Mouse (Mus musculus): Measurements from ENCODE around the gene Theg. TPM values are rescaled to one million over a fixed set of nuclear protein-coding genes. Genes with fewer than 3 reads are reported as not detected.

The Theg gene
- polyA plus RNA-seq, 1 experiment from 2014 or later: not detected

DNA sequence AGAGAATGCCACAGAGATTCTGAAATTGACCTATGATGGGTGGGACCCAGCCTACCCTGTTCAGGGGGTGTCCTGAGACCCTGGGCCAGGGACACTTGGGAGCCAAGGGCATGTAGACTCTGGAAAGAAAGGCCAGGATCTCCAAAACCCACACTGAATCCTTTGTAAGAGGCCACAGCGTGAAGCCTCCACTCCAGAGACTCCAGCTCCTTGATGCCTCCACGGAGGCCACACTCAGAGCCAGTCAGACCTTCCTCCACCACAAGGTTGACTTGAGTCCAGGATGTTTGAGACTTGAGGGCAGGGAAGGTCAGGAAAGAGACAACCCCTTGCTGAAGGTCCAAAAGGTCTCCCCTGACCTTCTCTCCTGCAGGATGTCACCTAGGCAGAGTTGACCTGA lies 52.7 kb downstream of the Theg start:
- Histone ChIP-seq H3K4me3 (ENCODE audit: low read length) (no peak overlapping the region), H3K9ac (replicated peaks; ENCODE audit: low read length) (no peak overlapping the region), H3K27me3 (ENCODE audit: insufficient read depth, low read length) (no peaks in the 10 kb centered on the region), H3K36me3 (ENCODE audit: insufficient read depth, low read length) (peaks cover 8% of the 10 kb centered on the region; the same call in 1 of the 2 replicates), H3K9me3 (ENCODE audit: low read length) (no peaks in the 10 kb centered on the region), H3K4me2 (replicated peaks; ENCODE audit: low read depth, low read length) (no peak overlapping the region), H3K27ac (ENCODE audit: low read length) (no peak overlapping the region), H3K4me1 (ENCODE audit: insufficient read depth, low read length) (peaks cover 10% of the 10 kb centered on the region; the same call in 1 of the 2 replicates)
- ATAC-seq (ENCODE audit: low FRiP score, low TSS enrichment): no peak
- 81% methylated on average over 2 of the region's 2 CpGs for WGBS

DNA sequence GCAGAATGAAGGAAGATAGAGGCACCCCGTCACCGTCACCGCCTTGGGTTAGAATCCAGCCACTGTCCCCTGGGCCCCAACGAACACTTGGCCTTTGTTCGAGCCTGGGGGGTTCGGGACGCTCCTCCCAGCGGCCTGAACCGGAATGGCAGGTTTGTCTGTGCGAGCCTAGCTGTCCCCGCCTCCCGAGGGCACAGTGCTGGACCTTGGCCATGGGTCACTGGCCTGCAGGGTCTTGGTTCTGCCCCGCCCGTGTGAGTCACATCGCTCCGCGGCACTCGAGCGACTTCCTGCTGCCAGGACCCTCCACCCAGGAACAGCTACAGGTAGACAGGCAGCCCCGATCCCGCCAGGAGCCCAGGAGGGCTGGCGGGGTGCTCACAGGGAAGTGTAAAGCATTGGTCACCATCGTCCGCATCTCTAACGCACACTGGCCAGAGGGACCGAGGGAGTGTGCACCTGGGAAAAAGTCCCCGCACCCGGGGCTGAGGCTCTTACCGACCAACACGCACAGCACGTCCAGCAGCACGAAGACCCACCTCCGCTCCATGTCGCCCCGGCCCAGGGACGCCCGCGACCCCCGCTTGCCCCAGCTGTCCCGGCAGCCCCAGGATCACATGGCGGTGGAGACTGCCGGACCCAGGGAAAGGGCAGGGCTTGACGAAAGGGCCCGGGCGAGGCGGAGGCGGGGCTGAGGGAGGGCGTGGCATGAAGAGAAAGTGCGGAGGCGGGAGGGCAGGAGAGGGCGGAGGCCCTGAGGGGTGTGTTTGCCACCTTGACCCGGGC lies 53.8 kb downstream of the Theg start, which contains the start of gene Plpp2:
Plpp2 (minus strand) TSS at position 671 of the 786 bp plus-strand sequence.
- ATAC-seq (ENCODE audit: low FRiP score, low TSS enrichment): peak; percentile 88
- Histone ChIP-seq H3K9ac (replicated peaks; ENCODE audit: low read length) (peak within 1 kb of the TSS; percentile 73), H3K27me3 (ENCODE audit: insufficient read depth, low read length) (no peaks in the 10 kb centered on the region), H3K36me3 (ENCODE audit: insufficient read depth, low read length) (peaks cover 3% of the 10 kb centered on the region; the same call in 1 of the 2 replicates), H3K4me1 (ENCODE audit: insufficient read depth, low read length) (peaks cover 8% of the 10 kb centered on the region; the same call in 1 of the 2 replicates), H3K27ac (ENCODE audit: low read length) (peak within 1 kb of the TSS; percentile 87), H3K4me3 (ENCODE audit: low read length) (peak within 1 kb of the TSS; percentile 66), H3K4me2 (replicated peaks; ENCODE audit: low read depth, low read length) (peak within 1 kb of the TSS; percentile 92), H3K9me3 (ENCODE audit: low read length) (no peaks in the 10 kb centered on the region)
- WGBS: under 1% methylated on average over 50 of the region's 52 CpGs

DNA sequence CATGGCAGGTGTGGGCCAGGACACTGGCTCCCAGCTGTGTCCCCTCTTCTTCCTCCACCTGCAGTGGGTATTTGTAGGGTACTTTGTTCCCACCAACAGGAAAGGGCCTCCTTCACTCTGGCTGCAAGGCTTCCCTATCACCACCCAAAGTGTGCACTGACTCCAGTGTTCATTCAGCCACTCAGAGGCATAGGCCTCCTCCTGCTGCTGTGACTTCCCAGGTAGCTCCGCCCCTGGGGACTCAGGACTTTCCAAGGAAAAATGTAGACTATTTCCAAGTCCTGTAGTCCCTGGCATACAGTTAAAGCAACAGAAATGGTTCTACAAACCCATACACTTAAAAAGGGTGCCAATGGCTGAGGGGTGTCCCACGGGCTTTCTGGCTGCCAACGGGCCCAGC lies 54.5 kb downstream of the Theg start:
- Histone ChIP-seq H3K27ac (ENCODE audit: low read length) (peak overlapping the region; percentile 87), H3K36me3 (ENCODE audit: insufficient read depth, low read length) (peaks cover 3% of the 10 kb centered on the region; the same call in 1 of the 2 replicates), H3K4me1 (ENCODE audit: insufficient read depth, low read length) (peaks cover 8% of the 10 kb centered on the region; the same call in 1 of the 2 replicates), H3K9me3 (ENCODE audit: low read length) (no peaks in the 10 kb centered on the region), H3K4me3 (ENCODE audit: low read length) (peak overlapping the region; percentile 66), H3K27me3 (ENCODE audit: insufficient read depth, low read length) (no peaks in the 10 kb centered on the region), H3K9ac (replicated peaks; ENCODE audit: low read length) (peak overlapping the region; percentile 73), H3K4me2 (replicated peaks; ENCODE audit: low read depth, low read length) (peak overlapping the region; percentile 92)
- 30% methylated on average over 3 of the region's 3 CpGs for WGBS
- ATAC-seq (ENCODE audit: low FRiP score, low TSS enrichment): peak; percentile 37; the same call in 1 of the 2 replicates

DNA sequence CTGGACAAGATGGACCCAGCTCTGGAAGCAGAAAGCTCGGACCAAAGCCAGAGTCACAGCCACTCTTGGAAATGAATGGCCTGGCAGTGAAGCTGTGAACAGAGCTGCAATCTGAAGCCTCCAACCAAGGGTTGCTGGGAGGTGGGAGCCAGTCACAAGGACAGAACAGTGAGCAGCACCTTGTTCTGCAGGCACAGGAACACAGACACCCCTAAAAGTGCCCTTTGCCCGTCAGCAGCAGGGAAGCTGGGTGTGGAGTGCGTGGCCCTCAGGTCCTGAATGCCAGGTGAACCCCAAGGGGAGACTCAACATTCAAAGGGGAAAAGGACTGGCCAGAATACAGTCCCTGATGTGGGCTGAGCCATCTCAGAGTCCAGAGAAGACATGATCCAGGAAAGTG lies 55.5 kb downstream of the Theg start:
- Histone ChIP-seq H3K36me3 (ENCODE audit: insufficient read depth, low read length) (peaks cover 8% of the 10 kb centered on the region; the same call in 1 of the 2 replicates), H3K4me2 (replicated peaks; ENCODE audit: low read depth, low read length) (no peak overlapping the region), H3K4me3 (ENCODE audit: low read length) (no peak overlapping the region), H3K9me3 (ENCODE audit: low read length) (no peaks in the 10 kb centered on the region), H3K27me3 (ENCODE audit: insufficient read depth, low read length) (no peaks in the 10 kb centered on the region), H3K4me1 (ENCODE audit: insufficient read depth, low read length) (peaks cover 8% of the 10 kb centered on the region; the same call in 1 of the 2 replicates), H3K27ac (ENCODE audit: low read length) (no peak overlapping the region), H3K9ac (replicated peaks; ENCODE audit: low read length) (no peak overlapping the region)
- ATAC-seq (ENCODE audit: low FRiP score, low TSS enrichment): no peak
- 87% methylated on average over 3 of the region's 3 CpGs for WGBS

DNA sequence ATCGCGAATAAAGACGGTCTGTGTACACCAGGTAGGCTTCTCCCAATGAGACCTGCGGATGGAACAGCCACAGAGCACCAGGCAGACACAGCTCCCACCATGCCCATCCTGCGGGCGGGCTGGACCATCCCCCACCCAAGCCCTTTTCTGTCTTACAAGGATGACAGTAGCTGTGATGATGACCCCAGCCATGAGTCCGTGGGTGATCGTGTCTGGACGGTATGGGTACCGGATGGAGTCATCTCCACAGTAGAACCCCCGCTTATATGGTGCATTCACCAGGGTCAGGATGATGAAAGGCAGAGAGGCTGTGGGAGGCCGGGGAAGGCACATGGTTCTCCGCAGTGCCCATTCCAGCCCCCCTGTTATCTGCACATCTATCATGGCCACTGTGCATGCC lies 56.4 kb downstream of the Theg start:
- Histone ChIP-seq H3K4me3 (ENCODE audit: low read length) (no peak overlapping the region), H3K9me3 (ENCODE audit: low read length) (no peaks in the 10 kb centered on the region), H3K27ac (ENCODE audit: low read length) (no peak overlapping the region), H3K36me3 (ENCODE audit: insufficient read depth, low read length) (peaks cover 10% of the 10 kb centered on the region; the same call in 1 of the 2 replicates), H3K27me3 (ENCODE audit: insufficient read depth, low read length) (no peaks in the 10 kb centered on the region), H3K9ac (replicated peaks; ENCODE audit: low read length) (no peak overlapping the region), H3K4me2 (replicated peaks; ENCODE audit: low read depth, low read length) (no peak overlapping the region), H3K4me1 (ENCODE audit: insufficient read depth, low read length) (peaks cover 8% of the 10 kb centered on the region; the same call in 1 of the 2 replicates)
- 97% methylated on average over 13 of the region's 13 CpGs for WGBS
- ATAC-seq (ENCODE audit: low FRiP score, low TSS enrichment): no peak

DNA sequence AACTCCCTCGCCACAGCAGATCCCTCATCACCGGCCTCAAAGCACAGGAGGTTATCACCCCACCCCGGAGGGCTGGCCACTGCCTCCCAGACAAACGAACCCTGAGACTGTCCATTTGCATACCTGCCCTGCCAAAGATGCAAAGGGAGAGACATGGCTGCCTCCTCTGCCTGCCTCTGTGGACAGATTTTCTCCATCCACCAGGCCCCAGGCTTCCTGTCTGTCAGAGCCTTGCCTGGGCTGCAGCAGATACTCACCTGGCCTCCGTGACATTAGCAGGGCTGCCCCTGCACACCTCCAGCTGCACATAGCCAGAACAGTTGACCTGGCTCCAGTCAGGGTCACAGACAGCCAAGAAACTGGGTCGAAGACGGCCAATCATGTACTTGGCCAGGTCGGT lies 56.9 kb downstream of the Theg start:
- no peak overlapping the region for H3K27ac ChIP-seq (ENCODE audit: low read length)
- peaks cover 8% of the 10 kb centered on the region; the same call in 1 of the 2 replicates for H3K4me1 ChIP-seq (ENCODE audit: insufficient read depth, low read length)
- H3K4me2 ChIP-seq (replicated peaks; ENCODE audit: low read depth, low read length): no peak overlapping the region
- H3K9ac ChIP-seq (replicated peaks; ENCODE audit: low read length): no peak overlapping the region
- no peaks in the 10 kb centered on the region for H3K27me3 ChIP-seq (ENCODE audit: insufficient read depth, low read length)
- peaks cover 10% of the 10 kb centered on the region; the same call in 1 of the 2 replicates for H3K36me3 ChIP-seq (ENCODE audit: insufficient read depth, low read length)
- no peaks in the 10 kb centered on the region for H3K9me3 ChIP-seq (ENCODE audit: low read length)
- no peak for ATAC-seq (ENCODE audit: low FRiP score, low TSS enrichment)
- H3K4me3 ChIP-seq (ENCODE audit: low read length): no peak overlapping the region
- WGBS: 75% methylated on average over 8 of the region's 8 CpGs

DNA sequence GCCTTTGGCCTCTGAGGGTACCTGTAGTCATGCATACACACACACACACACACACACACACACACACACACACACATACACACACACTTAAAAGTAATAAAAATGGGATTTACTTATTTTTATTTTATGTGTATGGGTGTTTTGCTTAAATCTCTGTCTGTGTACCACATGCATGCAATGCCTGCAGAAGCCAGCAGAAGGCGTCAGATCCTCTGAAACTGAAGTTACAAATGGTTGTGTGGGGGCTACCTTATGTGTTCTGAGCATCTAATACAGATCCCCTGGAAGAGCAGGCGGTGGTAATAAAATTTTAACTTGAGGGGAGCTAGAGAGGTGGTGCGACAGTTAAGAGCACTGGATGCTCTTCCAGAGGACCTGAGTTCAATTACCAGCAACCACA lies 59.0 kb downstream of the Theg start:
- no peaks in the 10 kb centered on the region for H3K9me3 ChIP-seq (ENCODE audit: low read length)
- WGBS: 80% methylated on average over 3 of the region's 3 CpGs
- H3K27ac ChIP-seq (ENCODE audit: low read length): no peak overlapping the region
- H3K4me2 ChIP-seq (replicated peaks; ENCODE audit: low read depth, low read length): no peak overlapping the region
- H3K27me3 ChIP-seq (ENCODE audit: insufficient read depth, low read length): no peaks in the 10 kb centered on the region
- H3K4me3 ChIP-seq (ENCODE audit: low read length): no peak overlapping the region
- peaks cover 10% of the 10 kb centered on the region; the same call in 1 of the 2 replicates for H3K36me3 ChIP-seq (ENCODE audit: insufficient read depth, low read length)
- ATAC-seq (ENCODE audit: low FRiP score, low TSS enrichment): no peak
- no peak overlapping the region for H3K9ac ChIP-seq (replicated peaks; ENCODE audit: low read length)
- 0 out of 2 replicates have a peak, but pooled peaks cover 4% of the 10 kb centered on the region for H3K4me1 ChIP-seq (ENCODE audit: insufficient read depth, low read length)

DNA sequence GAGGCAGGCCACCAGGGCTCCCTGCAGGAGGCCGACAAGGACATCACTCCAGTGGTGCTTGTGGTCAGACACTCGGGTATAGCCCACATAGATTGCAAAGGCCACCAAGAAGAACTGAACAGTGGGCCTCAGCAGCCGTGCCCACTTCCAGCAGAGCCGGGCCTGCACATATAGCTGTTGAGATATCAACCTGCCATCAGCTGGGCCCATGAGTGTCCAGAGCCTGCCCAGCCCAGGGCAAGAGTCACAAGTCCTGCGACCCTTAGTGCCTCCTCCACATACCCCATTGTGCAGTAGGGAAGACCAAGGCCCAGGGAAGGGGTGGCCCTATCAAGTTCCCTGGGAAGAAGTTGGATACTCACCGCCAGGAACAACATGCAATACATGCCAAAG lies 59.7 kb downstream of the Theg start:
- no peak overlapping the region for H3K4me3 ChIP-seq (ENCODE audit: low read length)
- H3K4me1 ChIP-seq (ENCODE audit: insufficient read depth, low read length): no peaks in the 10 kb centered on the region
- ATAC-seq (ENCODE audit: low FRiP score, low TSS enrichment): no peak; the same call in 1 of the 2 replicates
- 81% methylated on average over 6 of the region's 6 CpGs for WGBS
- no peak overlapping the region for H3K27ac ChIP-seq (ENCODE audit: low read length)
- no peak overlapping the region for H3K9ac ChIP-seq (replicated peaks; ENCODE audit: low read length)
- no peak overlapping the region for H3K4me2 ChIP-seq (replicated peaks; ENCODE audit: low read depth, low read length)
- H3K36me3 ChIP-seq (ENCODE audit: insufficient read depth, low read length): peaks cover 10% of the 10 kb centered on the region; the same call in 1 of the 2 replicates
- H3K27me3 ChIP-seq (ENCODE audit: insufficient read depth, low read length): no peaks in the 10 kb centered on the region
- no peaks in the 10 kb centered on the region for H3K9me3 ChIP-seq (ENCODE audit: low read length)

DNA sequence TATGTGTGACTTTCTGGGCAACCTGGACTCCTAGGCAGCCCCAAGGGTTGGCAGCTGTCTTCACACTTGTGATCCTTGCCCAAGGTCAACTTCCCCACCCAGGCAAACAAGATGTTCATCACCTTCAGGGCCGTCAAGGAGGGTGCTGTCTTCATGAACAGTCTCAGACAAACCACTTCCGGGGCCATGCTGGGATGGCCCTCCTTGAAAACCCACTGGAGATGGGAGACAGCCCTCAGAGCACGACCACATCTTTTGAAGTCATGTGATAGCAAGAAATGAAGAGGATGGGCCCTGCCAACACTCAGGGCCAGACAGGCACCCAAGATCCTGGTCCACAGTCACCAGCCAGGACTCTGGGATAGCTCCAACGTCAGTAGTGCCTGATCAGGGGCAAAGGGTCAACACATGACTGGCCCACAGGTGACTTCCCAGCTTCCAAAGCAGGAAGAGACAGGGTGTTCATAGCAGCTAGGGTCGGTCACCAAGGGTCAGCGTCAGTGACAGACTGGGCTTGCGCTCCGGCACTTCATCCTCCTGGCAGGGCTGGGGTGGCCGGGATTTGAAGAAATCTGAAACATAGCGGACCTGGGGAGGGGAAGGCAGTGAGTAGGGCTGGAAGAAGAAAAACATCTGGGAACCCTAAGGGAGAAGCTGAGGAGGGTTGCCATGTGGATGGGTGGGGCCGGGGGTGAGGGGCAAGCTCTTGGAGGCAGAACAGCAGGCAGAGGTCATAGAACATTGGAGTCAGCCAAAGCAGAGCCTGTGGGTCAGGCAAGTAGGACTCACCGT lies 60.3 kb downstream of the Theg start:
- no peaks in the 10 kb centered on the region for H3K9me3 ChIP-seq (ENCODE audit: low read length)
- no peaks in the 10 kb centered on the region for H3K4me1 ChIP-seq (ENCODE audit: insufficient read depth, low read length)
- H3K4me2 ChIP-seq (replicated peaks; ENCODE audit: low read depth, low read length): no peak overlapping the region
- WGBS: 85% methylated on average over 12 of the region's 12 CpGs
- no peak for ATAC-seq (ENCODE audit: low FRiP score, low TSS enrichment)
- H3K27ac ChIP-seq (ENCODE audit: low read length): no peak overlapping the region
- no peak overlapping the region for H3K4me3 ChIP-seq (ENCODE audit: low read length)
- no peak overlapping the region for H3K9ac ChIP-seq (replicated peaks; ENCODE audit: low read length)
- peaks cover 10% of the 10 kb centered on the region; the same call in 1 of the 2 replicates for H3K36me3 ChIP-seq (ENCODE audit: insufficient read depth, low read length)
- no peaks in the 10 kb centered on the region for H3K27me3 ChIP-seq (ENCODE audit: insufficient read depth, low read length)
